Mouse (Mus musculus) midbrain, embryonic 13.5 days (tissue): ENCODE results near the gene Pawr. TPM values are rescaled to one million over a fixed set of nuclear protein-coding genes. Genes with fewer than 3 reads are reported as not detected.
"Not testable (repeated sequence)": the region's sequence is repeated elsewhere in the genome, so short reads cannot be mapped to it uniquely, and the experiment has no call there.

ENCODE experiments used
- ATAC-seq: fragments of 200-750 bp; cut with Nextera tagmentation; 2 replicates; pipeline ENCODE4 v1.8.0; 2017; ENCODE audit warnings: mild to moderate bottlenecking, moderate TSS enrichment, moderate library complexity
- H3K27ac ChIP-seq: fragments of 300-500 bp; sonication (generic); 2 replicates; pipeline ENCODE4 v1.5.1; 2015; ENCODE audit warnings: inconsistent platforms, mild to moderate bottlenecking, moderate library complexity
- H3K27me3 ChIP-seq: fragments of 300-500 bp; sonication (generic); 2 replicates; pipeline ENCODE4 v1.6.1; 2015; ENCODE audit warnings: mild to moderate bottlenecking, inconsistent platforms
- H3K36me3 ChIP-seq: fragments of 300-500 bp; sonication (generic); 2 replicates; pipeline ENCODE4 v1.6.1; 2015; ENCODE audit warnings: mild to moderate bottlenecking, inconsistent platforms
- H3K4me1 ChIP-seq: fragments of 300-500 bp; sonication (generic); replicated peaks from 2 replicates; pipeline ENCODE4 v1.6.1; 2015; ENCODE audit warnings: inconsistent platforms
- H3K4me2 ChIP-seq: fragments of 300-500 bp; sonication (generic); replicated peaks from 2 replicates; pipeline ENCODE4 v1.6.1; 2015; ENCODE audit warnings: moderate library complexity, mild to moderate bottlenecking, inconsistent platforms
- H3K4me3 ChIP-seq: fragments of 300-500 bp; sonication (generic); replicated peaks from 2 replicates; pipeline ENCODE4 v1.5.1; 2015; ENCODE audit warnings: mild to moderate bottlenecking, inconsistent platforms
- H3K9ac ChIP-seq: fragments of 300-500 bp; sonication (generic); replicated peaks from 2 replicates; pipeline ENCODE4 v1.6.1; 2015; ENCODE audit warnings: mild to moderate bottlenecking, inconsistent platforms
- H3K9me3 ChIP-seq: fragments of 300-500 bp; sonication (generic); 2 replicates; pipeline ENCODE4 v1.6.1; 2016; ENCODE audit warnings: mild to moderate bottlenecking, inconsistent platforms
- WGBS: fragments of 180-500 bp; shearing (Covaris S2); methylation state at CpG from one replicate; pipeline ENCODE4 v1.1.7; 2015; 5-methylcytosine and 5-hydroxymethylcytosine counted together
- polyA plus RNA-seq: library from polyadenylated mRNA; unstranded; fragments of >200 nt; fragmentation: Nextera tagmentation; extraction: Ambion mirVana; gene quantifications from 2 replicates; pipeline ENCODE4 v1.2.1, GENCODE M21; 2015

The Pawr gene
- polyA plus RNA-seq, 1 experiment from 2014 or later = 4.0 TPM

- H3K9ac ChIP-seq = no peak overlapping the region
- H3K27me3 ChIP-seq = no peaks in the 10 kb centered on the region
- no peak for ATAC-seq
- H3K9me3 ChIP-seq = no peaks in the 10 kb centered on the region
- H3K27ac ChIP-seq = no peak overlapping the region
- H3K4me1 ChIP-seq = peaks cover 5% of the 10 kb centered on the region
- H3K4me3 ChIP-seq = no peak overlapping the region
- H3K36me3 ChIP-seq = no peaks in the 10 kb centered on the region
- no peak overlapping the region for H3K4me2 ChIP-seq
These were observed 11.8 kb downstream of the Pawr start for GRCm38 (mm10) chr10:108343734-108344133.

- no peak overlapping the region for H3K27ac ChIP-seq
- no peak overlapping the region for H3K9ac ChIP-seq
- no peaks in the 10 kb centered on the region for H3K4me1 ChIP-seq
- H3K36me3 ChIP-seq = no peaks in the 10 kb centered on the region
- no peaks in the 10 kb centered on the region for H3K9me3 ChIP-seq
- 93% methylated on average over 9 of the region's 9 CpGs for WGBS
- no peak overlapping the region for H3K4me2 ChIP-seq
- no peaks in the 10 kb centered on the region for H3K27me3 ChIP-seq
- no peak overlapping the region for H3K4me3 ChIP-seq
- no peak for ATAC-seq
These were observed 13.2 kb downstream of the Pawr start for GRCm38 (mm10) chr10:108345123-108345522.

- 96% methylated on average over 4 of the region's 4 CpGs for WGBS
- not testable (repeated sequence) for ATAC-seq, H3K4me2 ChIP-seq, H3K27ac ChIP-seq, H3K9me3 ChIP-seq, H3K4me3 ChIP-seq, H3K27me3 ChIP-seq, H3K36me3 ChIP-seq, H3K9ac ChIP-seq, H3K4me1 ChIP-seq
These were observed 14.4 kb downstream of the Pawr start for GRCm38 (mm10) chr10:108346301-108346700.

GRCm38 (mm10) chr10:108350125-108351070 lies 18.5 kb downstream of the Pawr start:
- Histone ChIP-seq H3K9ac (no peak overlapping the region), H3K4me3 (no peak overlapping the region), H3K36me3 (no peaks in the 10 kb centered on the region), H3K4me2 (no peak overlapping the region), H3K4me1 (peaks cover 10% of the 10 kb centered on the region; the same call in 1 of the 2 replicates), H3K27me3 (no peaks in the 10 kb centered on the region), H3K9me3 (no peaks in the 10 kb centered on the region), H3K27ac (no peak overlapping the region)
- 91% methylated on average over 9 of the region's 9 CpGs for WGBS
- no peak for ATAC-seq

- Histone ChIP-seq H3K36me3 (no peaks in the 10 kb centered on the region), H3K9ac (no peak overlapping the region), H3K4me1 (peaks cover 10% of the 10 kb centered on the region; the same call in 1 of the 2 replicates), H3K4me2 (no peak overlapping the region), H3K4me3 (no peak overlapping the region), H3K27me3 (no peaks in the 10 kb centered on the region), H3K27ac (no peak overlapping the region), H3K9me3 (no peaks in the 10 kb centered on the region)
- ATAC-seq = no peak
- 85% methylated on average over 10 of the region's 10 CpGs for WGBS
These were observed 21.0 kb downstream of the Pawr start for GRCm38 (mm10) chr10:108352944-108353343.

- WGBS = 16% methylated on average over 10 of the region's 10 CpGs
- Histone ChIP-seq H3K9me3 (0 out of 2 replicates have a peak, but pooled peaks cover 6% of the 10 kb centered on the region), H3K36me3 (no peaks in the 10 kb centered on the region), H3K4me3 (no peak overlapping the region), H3K4me1 (peaks cover 10% of the 10 kb centered on the region; the same call in 1 of the 2 replicates), H3K4me2 (no peak overlapping the region), H3K9ac (no peak overlapping the region), H3K27ac (no peak overlapping the region), H3K27me3 (no peaks in the 10 kb centered on the region)
- ATAC-seq = 0 out of 2 replicates have a peak, but pooled peaks have one; percentile 37
These were observed 22.9 kb downstream of the Pawr start for GRCm38 (mm10) chr10:108354726-108355391.

GRCm38 (mm10) chr10:108355392-108355775 lies 23.5 kb downstream of the Pawr start:
- no peak overlapping the region for H3K27ac ChIP-seq
- H3K4me3 ChIP-seq = no peak overlapping the region
- peaks cover 10% of the 10 kb centered on the region; the same call in 1 of the 2 replicates for H3K4me1 ChIP-seq
- no peak overlapping the region for H3K9ac ChIP-seq
- H3K4me2 ChIP-seq = no peak overlapping the region
- no peaks in the 10 kb centered on the region for H3K36me3 ChIP-seq
- no peaks in the 10 kb centered on the region for H3K27me3 ChIP-seq
- 0 out of 2 replicates have a peak, but pooled peaks cover 6% of the 10 kb centered on the region for H3K9me3 ChIP-seq
- ATAC-seq = no peak
- WGBS = 89% methylated on average over 3 of the region's 3 CpGs

GRCm38 (mm10) chr10:108356601-108357187 lies 24.8 kb downstream of the Pawr start:
- Histone ChIP-seq H3K4me1 (peaks cover 14% of the 10 kb centered on the region), H3K36me3 (no peaks in the 10 kb centered on the region), H3K9ac (no peak overlapping the region), H3K4me2 (no peak overlapping the region), H3K9me3 (0 out of 2 replicates have a peak, but pooled peaks cover 6% of the 10 kb centered on the region), H3K27ac (no peak overlapping the region), H3K27me3 (no peaks in the 10 kb centered on the region), H3K4me3 (no peak overlapping the region)
- 98% methylated on average over 12 of the region's 12 CpGs for WGBS
- peak; percentile 60; the same call in 1 of the 2 replicates for ATAC-seq

GRCm38 (mm10) chr10:108359974-108360373 lies 28.1 kb downstream of the Pawr start:
- H3K27ac ChIP-seq = no peak overlapping the region
- H3K9me3 ChIP-seq = 0 out of 2 replicates have a peak, but pooled peaks cover 6% of the 10 kb centered on the region
- no peak overlapping the region for H3K9ac ChIP-seq
- H3K4me2 ChIP-seq = no peak overlapping the region
- H3K4me1 ChIP-seq = peaks cover 14% of the 10 kb centered on the region
- H3K36me3 ChIP-seq = no peaks in the 10 kb centered on the region
- WGBS = 90% methylated on average over 16 of the region's 16 CpGs
- no peaks in the 10 kb centered on the region for H3K27me3 ChIP-seq
- ATAC-seq = no peak
- H3K4me3 ChIP-seq = no peak overlapping the region

GRCm38 (mm10) chr10:108360801-108361200 lies 28.9 kb downstream of the Pawr start:
- no peak for ATAC-seq
- Histone ChIP-seq H3K9ac (no peak overlapping the region), H3K27ac (no peak overlapping the region), H3K4me2 (no peak overlapping the region), H3K9me3 (peaks cover 10% of the 10 kb centered on the region; the same call in 1 of the 2 replicates), H3K4me1 (peaks cover 13% of the 10 kb centered on the region; the same call in 1 of the 2 replicates), H3K36me3 (no peaks in the 10 kb centered on the region), H3K4me3 (no peak overlapping the region), H3K27me3 (no peaks in the 10 kb centered on the region)
- 40% methylated on average over 6 of the region's 6 CpGs for WGBS

GRCm38 (mm10) chr10:108361419-108362155 lies 29.7 kb downstream of the Pawr start:
- Histone ChIP-seq H3K36me3 (no peaks in the 10 kb centered on the region), H3K27ac (no peak overlapping the region), H3K27me3 (no peaks in the 10 kb centered on the region), H3K4me2 (no peak overlapping the region), H3K9ac (no peak overlapping the region), H3K4me3 (no peak overlapping the region), H3K4me1 (peaks cover 13% of the 10 kb centered on the region; the same call in 1 of the 2 replicates), H3K9me3 (peaks cover 14% of the 10 kb centered on the region; the same call in 1 of the 2 replicates)
- no peak for ATAC-seq
- WGBS = 68% methylated on average over 9 of the region's 9 CpGs
